Mouse (Mus musculus) mouse trophoblast stem cell (cell line): ENCODE data around the gene Map2k2.

Experiments
- in situ Hi-C, 2 experiments: fragments of 300-500 bp; cut with MseI, MboI; formaldehyde crosslinking; loops; 2 replicates in 1 of 2; 3 replicates in 1 of 2; pipeline ENCODE4 v1.15.1; 2025

The Map2k2 gene

DNA sequence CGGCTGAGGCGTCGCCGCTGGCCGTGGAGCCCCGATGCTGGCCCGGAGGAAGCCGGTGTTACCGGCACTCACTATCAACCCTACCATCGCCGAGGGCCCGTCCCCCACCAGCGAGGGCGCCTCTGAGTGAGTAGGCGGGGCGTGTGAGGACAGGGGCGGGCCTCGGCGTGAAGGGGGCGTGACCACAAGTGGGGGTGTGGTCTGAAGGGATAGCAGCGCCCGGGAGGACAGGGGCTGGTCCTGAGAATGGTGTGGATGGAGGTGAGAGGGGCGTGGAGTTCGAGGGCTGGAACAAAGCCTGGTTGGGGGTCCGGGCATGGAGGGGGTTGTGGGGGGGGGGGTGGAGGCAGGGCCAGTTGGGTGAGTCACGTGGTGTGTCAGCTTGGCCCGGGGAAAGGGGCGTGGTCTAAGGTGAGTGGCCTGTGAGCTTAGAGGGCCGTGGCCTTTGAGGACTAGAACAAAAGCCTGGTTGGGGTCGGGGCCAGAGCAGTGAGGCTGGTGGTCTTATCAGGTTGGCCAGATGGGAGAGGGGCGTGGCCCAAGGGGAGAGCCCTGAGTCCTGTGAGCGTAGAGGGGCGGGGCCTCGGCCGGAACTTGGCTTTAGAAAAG is 502 bp downstream of the Map2k2 start:
- in situ Hi-C loops, result no loop called here

DNA sequence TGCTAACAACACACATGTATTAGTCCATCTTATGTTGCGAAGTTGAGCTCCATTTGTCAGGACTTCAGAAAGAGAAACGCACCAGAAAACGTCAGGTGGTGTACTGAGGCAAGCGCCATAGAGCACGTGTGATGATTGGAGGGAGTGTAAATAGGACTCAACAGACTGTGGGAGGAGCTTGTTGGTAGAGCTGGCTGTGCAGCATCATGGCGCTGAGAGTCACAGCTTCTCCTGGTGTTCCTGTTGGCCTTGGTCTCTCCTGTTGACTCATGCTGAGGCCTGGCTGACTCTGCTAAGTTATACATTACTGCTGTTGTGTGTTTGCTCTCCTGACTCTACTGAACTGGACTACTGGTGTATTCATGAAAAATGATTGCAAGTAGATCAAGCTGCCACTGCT is 7.2 kb downstream of the Map2k2 start:
- in situ Hi-C loops, result no loop called here

DNA sequence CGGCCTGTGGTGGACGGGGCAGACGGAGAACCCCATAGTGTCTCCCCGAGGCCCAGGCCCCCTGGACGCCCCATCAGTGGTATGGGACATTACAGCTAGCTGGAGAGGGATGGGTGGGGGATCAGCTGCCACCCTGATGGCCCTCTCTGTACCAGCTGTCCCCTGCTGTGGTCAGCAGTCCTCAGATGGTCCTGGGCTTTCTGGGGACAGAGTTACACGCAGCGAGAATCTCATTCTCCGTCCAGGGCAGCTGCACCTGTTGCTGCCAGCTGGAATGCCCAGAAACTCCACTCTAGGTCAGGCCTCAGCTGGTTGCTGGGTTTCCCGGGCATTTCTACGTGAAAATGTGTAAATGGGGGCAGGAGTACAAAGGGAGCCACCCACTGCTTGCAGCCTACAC is 13.9 kb downstream of the Map2k2 start:
- in situ Hi-C loops, result no loop called here

DNA sequence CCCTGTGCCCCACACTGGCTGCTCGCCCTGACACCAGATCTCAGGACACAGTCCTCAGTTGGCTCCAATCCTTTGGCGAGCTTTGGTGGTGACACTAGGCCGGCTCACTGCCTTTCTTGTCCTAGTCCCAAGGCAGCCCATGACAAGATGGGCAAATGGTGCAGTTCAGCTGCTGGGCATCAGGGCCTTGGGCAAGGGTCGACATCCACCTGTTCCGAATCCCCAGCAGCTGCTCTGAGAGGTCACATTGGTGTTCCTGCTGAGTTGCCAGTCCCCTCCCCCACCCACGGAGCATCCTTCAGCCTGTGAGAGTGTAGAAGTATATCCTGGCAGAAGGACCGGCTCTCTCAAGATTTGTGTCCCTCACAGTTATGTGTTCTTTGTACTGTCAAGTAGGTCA is 14.9 kb downstream of the Map2k2 start:
- in situ Hi-C loops, result no loop called here

DNA sequence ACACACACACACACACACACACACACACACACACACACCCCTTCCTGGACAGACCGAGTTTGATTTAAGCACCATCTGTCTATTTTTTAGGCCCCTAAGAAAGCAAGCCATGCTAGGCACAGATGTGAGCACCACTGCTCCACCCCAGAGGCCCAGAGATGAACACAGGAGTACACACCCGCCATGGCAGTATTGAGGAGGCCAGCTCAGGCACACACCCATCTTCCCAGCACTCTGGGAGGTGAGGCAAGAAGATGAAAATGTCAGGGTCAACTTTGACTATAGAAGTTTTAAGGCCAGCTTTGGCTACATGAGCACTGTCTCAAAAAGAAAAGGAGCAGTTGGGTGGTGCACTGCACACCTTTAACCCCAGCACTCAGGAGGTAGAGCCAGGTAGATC is 17.2 kb downstream of the Map2k2 start:
- in situ Hi-C loops, result no loop called here

DNA sequence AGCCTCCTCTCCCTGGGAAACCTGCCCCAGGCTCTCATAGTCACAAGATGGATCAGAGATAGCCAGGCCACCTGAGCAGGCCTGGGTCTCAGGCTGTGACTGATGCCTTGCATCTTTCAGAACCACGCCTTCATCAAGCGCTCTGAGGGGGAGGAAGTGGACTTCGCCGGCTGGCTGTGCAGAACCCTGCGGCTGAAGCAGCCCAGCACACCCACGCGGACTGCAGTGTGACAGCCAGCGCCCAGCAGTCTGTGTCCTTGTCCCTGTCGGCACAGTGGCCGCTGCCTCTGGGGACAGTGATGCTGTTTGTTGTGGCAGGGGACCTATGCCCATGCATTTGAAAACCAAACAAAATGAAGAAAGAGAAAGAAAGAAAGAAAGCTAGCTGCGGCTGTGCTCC is 17.8 kb downstream of the Map2k2 start:
- in situ Hi-C loops, result no loop called here

DNA sequence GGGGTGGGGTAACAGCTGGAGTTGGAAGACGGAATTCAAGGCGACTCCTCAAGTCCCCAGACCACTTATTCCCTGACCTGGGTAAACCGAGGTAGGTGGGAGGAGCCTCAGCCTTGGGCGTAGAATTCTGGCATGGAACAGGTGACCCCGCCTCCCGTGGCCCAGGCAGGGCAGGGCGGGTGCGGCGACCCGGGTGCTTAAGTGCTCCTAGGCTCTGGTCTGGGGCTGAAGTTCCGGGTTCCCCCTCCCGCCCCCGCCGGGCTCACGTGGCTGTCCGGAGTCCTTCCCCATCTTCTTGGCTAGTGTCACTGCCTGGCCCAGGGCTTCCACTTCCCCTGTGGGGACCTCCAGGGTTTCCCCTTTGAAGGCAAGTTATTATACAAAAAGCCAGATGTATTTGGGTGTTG is 28.5 kb downstream of the Map2k2 start:
- in situ Hi-C loops, result no loop called here

DNA sequence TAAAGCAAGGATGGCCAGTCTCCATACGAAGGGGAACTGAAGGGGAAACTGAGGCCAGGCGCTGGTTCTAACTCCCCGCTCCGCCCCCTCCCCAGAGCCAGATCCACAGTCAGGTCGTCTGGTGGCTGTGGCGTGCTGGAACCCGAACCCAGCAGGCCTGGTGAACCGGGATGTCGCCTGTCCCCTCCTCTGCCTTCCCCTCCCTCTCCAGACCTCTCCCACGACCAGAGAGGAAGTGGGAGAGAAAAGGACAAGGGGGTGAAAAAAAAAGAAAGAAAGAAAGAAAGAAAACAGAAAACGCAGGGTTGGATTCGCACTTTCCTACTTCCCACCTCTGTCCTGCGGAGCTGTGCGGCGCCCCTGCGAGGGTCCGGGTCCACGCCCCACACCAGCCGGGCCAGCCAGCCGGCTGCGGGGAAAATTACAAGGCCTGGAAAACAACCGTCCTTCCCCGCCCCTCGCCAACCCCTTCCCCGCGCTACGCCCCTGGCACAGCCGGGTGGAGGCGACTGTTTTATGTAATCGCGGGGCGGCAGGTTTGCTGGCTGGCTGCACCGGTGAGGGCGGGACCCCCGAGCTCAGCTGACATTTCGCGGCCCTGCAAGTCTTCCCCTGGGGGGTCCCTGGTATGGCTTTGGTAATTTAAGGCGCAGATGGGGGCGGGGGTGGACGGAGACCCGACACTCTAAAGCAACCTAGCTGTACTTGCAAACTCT is 29.4 kb downstream of the Map2k2 start, which contains the start of gene Zbtb7a:
Gene Zbtb7a (plus strand): TSS at position 255 of the 716 bp plus-strand sequence.
- in situ Hi-C loops, result no loop called here

DNA sequence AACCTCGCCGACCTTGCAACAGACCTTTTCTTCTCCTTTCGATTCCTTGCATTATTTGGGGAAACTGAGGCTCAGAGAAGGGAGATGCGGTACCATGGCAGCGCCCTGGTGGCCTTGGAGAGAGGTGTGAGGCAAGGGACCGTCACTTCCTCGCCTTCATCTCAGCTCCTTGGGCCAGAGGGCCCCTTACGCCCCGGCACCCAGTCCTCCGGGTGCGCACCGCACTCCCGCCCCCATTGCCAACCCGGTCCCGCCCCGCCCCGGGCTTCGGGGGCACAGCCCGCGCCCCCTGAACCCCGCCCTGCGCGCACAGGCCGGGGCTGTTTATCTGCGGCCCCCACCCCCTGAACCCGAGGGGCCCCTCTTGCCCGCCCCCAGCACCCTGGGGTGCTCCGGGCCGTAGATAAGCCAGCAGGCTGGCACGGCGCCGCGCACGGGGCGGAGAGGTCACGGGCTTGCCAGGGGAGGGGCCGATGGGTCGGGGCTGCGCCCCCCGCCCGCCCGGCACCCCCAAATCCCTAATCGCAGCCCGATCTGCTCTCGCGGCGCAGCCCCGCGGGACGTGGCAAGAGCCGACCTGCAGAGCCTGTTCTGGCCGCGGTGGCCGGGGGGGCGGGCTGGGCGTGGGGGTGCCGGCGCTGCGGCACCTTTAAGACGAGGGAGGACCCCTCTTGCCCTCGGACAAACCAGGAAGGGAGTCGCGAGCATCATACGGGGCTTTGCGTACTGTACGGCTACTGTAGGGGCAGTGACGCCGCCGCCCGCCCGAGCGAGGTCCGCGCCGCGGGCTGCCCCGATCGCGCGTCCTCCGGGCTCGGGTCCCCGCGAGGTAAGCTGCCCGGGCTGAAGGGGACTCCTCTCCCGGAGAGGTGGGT is 30.4 kb downstream of the Map2k2 start:
- in situ Hi-C loops, result no loop called here

DNA sequence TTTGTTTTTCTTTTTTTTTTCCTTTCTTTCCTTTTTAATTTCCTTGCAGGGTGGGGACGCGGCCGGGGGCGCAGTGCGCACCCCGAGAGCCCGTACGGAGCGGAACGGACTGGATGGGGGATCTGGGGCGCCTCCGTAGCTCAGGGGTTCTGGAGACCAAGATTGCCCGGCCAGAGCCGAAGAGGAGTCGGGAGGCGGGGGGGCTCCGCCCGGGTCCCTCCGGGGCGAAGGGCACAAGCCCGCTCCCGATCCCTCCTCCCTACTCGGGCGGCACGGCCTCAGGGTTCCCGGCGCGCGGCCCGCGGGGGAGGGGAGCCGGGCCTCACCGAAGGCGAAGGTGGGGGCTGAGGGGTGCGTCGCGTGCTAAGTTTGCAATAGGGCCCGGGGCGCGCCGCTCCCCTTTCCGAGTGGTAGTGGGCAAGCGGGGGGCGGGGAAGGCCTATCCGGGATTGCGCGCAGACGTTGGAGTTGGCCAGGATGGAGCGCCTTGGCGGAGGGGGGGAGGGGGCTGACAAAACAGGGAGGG is 31.1 kb downstream of the Map2k2 start:
- in situ Hi-C loops, result no loop called here

DNA sequence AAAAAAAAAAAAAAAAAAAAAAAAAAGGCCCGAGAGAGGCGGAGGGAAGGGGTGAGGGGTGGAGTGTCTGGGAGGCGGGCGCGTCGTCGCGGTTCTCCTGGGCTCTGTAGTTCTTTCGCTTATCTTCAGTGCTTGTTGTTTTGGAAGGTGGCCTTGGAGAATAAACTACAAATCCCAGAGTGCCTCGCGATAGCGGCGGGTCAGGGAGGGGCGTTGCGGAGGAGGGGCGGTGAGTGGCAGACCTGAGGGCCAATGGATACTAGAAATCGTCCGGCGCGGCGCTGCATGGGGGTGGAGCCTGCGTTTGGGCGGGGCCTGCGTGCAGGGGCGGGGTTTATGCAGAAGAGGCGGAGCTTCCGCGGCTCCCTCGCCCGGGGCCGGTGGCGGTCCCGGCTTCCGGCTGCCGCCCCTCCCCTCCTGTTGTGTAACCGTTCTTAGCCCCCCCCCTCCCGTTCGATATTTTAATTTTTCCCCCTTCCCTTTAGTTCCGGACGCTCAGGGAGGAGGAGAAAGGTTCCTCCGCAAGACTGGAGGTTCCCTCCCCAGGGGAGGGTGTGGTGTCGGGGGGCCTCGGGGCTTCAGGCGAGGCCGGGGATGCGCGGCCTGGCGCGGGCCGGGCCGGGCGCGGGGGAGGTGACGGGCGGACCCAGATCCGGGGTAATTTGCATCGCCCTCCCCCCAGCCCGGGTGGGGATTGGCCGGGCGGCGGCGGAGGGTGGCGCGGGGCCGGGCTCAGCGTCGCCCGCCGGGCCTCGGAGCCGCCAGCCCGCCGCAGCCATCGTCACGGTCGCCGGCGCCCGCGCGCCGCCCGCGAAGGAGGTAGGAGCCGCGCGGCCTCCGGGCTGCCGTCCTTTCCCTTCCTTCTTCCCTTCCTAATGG is 31.8 kb downstream of the Map2k2 start:
- in situ Hi-C loops, result no loop called here

DNA sequence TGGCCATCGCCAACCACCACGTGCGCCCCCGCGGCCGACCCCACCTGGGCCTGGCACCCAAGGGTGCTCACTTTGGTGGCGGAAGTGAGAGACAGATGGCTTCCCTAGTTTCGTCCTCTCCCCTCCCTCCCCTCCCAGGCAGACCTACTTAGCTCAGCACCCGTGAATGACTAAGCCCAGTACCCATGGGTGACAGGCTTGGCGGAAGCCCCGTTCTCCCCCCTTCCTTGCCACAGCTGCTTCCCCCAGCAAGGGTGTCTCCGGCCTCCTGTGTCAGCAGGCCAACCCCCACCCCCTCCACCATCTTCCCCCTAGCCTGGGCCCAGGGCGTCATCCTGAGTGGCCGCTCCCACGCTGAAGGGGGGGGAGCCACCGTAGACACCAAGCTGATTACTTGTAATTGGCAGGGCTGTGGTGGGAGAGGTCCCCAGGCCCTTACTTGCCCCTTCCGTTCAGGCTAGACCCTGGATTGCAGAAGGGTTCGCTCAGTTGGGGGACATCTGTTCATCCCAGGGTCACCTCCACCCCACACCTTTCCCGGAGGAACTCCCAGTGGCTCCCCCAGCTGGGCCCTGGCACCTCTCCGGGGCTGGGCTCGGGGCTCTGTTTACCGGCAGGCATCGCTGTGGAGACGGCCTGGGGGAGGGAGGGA is 32.5 kb downstream of the Map2k2 start:
- in situ Hi-C loops, result no loop called here

DNA sequence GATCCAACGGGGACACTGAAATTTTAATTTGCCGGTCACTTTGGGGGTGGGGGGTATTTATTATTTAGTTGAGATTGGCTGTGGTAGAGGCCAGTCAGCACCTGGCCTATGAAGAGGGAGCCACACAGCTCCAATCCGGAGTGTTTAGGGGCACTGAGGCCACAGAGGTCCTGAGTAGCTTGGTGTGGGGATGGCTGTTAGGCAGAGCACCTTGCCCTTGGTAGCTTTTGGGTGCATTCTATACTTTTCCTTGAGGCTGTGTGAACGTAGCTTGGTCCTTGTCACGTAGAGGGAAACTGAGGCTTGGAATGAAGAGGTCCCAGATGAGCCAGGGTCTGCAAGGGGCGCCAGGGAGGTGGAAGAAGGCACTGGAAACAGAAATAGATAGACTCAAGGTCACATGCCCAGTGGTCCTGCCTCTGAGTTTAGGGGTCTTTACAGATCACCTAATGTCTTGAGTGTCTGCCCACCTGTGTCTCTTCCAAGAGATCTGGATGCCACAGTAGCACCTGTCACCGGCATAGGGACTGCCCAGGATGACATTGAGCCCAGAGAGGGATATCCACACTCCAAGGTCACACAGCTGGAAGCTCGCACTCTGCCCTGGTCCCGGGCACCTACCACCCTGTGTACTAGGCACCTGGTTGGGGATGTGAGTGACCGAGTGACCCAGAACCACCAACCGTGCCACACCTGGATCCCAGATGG is 33.3 kb downstream of the Map2k2 start:
- in situ Hi-C loops, result no loop called here

DNA sequence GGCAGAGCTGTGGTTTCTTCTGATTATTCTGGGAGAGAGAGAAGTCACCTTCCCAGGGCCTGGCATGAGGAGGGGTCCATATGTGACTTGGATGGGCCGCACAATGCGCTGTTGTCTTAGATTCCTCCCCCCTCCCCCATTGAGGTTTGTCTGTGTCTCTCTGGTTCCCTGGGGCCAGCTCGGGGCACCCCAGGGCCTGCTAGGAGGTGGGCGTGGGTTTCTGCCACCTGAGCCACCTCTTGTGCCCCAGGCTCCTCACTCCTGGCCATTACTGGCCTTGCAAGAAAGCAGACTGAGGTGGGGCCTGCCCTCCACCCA is 33.8 kb downstream of the Map2k2 start:
- in situ Hi-C loops, result no loop called here

DNA sequence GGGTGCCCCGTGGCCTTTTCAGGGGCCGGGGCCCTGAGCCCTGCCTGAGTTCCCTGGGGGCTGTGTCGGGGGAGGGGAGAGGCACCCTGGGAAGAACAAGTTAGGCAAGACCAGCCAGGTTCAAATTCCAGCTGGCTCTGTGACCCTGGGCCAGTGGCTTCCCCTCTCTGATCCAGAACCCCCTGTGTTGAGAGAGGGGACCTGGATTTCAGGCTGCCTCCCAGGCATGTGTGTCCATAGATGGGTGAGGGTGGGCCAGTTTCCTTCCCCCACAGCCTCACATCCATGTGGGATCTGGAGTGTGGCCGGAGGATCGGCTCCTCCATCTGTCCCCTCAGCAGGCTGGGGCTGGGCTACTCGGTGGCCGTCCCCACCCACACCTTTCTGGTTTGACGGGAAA is 34.3 kb downstream of the Map2k2 start:
- in situ Hi-C loops, result no loop called here

DNA sequence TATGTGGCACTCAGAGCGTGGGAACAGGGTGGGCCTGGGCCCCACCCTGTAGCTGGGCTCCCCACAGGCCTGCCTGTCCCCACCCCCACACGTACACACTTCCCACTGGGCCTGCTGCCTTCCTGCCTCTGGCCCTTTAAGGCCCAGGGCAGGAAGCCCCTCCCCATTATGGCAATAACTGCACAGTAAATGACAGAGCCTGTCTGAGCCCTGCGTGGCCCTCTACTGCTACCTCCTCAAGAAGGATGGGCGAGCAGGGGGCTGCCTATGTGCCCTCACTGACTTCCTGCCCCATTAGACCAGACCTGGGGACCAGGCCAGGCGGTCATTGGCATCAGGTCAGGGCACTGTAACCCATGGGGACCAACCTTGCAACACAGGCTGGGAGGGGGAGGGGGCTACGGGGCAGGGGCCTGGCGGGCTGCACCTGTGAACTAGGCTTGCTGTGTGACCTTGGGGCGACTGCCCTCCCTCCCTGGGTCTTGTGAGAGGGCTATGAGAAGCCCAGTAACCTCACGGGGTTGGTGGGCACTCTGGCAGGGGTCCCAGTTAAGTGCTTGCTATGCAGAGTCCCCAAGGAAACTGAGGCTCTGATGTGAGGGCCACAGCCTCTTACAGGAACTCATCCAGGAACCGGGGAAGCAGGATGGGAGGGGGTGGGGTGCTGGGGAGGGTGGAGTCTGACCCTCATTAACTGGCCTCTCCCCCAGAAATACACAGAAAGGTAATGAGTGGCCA is 35.2 kb downstream of the Map2k2 start:
- in situ Hi-C loops, result no loop called here

DNA sequence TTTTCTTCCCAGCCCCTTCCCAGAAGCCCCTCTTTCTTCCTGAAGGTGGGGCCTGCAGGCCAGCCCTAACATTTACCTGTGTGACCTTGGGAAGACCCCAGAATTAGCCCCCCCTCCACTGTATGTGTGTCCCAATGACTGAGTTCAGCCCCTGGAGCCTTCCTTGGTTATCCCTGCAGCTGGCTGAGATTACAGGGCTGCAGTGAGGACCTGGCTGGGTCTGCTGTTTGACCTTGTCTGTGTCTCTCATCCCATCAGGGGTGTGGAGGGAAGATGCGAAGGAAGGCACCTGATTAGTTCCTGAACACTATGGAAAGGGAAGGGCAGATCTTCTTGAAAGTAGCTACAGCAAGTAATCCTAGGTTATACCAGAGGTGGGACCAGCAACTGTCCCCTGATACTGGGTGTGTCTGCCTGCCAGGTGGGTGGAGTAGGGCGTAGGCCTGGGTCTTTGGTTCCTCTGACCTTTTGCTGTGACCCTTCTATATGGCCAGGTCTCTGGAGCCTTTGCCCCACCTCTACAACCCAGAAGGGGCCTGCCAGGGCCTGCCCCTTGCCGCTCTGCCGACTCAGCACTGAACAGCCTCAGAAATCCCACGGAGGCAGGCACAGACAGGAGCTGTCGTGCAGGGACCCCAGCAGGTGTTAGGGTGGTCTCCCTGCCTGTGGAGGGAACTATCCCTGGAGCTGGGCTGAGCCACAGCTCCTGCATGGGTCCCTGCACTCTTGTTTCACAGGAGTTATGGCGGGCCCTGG is 35.9 kb downstream of the Map2k2 start:
- in situ Hi-C loops, result no loop called here

DNA sequence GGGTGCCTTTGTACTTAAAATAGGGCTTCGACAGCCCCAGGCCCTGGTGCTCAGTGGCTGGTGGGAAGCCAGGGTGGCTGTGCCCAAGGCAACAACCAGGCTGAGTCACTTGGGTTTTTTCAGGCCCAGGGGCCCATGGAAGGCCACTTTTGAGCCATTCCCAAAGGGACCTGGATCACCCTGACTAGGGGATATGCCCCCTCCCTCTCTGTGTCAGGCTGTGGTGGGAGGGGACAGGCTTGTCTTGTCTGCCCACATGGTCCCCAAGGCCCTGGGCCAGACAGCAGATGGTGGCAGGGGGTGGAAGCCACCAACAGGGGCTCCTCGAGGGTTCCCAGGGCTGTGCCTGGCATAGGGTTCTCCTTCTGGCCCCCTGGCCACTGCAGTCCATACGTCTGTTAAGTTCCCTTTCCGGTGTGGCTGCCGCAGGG is 36.9 kb downstream of the Map2k2 start:
- in situ Hi-C loops, result no loop called here

DNA sequence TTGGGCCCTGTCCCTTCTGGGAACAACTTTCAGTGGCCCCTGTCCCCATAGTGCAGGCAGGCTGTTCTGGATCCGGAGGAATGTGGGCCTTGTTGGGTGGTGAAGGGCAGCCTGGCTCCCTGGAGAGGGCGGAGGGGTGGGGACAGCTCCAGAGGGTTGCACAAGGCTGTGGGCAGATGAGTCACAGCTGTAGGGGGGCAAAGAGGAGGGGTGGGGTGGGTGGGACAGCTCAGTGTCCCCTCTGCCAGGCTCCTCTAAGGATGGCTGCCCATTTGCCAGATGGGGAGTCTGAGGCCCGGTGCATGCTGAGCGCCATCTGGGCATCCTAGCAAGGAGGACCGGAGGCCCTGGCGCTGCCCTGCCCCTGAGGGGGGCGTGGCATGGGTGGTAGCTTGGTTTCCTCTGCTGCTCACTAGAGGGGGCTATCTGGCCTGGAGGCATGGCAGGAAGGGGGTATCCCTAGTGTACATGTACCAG is 37.5 kb downstream of the Map2k2 start:
- in situ Hi-C loops, result no loop called here
